Mouse (Mus musculus): ENCODE results near the gene Pctp. TPM values are rescaled to one million over a fixed set of nuclear protein-coding genes. Genes with fewer than 3 reads are reported as not detected.

The Pctp gene
- 0.97 and 1.4 TPM in 2 replicates for polyA plus RNA-seq (2015; fragmentation: Nextera tagmentation; extraction: Ambion mirVana)

DNA sequence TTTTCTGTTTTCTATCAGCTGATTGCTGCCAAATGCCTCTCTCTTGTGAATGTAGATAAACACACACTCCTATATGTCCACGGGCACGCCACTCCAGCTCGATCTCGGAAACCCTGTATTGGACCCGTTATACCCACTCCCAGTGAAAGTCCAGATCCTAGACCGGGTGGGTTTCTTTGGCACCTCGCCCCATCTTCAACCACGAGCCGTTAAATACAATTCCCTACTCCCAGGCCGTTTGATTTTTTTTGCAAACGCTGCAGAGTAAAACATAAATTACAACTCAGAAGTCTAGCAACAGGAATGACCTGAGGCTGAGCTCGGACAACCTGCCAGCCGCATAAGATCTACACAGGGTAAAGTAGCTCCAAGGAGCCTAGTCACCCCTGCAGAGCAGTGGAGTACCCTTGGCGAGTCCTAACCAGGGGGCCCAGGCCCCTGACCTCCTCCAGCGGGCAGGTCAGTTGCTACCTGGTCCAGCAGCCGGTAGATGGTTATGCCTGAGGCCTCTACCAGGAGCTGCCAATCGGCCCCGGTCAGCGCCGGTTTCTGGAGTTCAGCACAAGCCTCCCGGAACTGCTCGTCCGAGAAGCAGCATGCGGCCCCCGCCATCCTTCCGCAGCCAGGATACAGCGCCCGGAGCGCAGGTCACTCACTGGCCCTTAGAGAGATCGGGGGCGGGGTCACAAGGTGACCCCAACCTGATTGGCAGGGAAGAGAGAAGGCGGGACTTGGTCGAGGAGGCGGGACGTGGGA lies at the start of gene Pctp:
Pctp (minus strand) TSS at position 664 of the 756 bp plus-strand sequence.
- Histone ChIP-seq H3K27ac (replicated peaks) (no peak within 1 kb of the TSS), H3K9ac (replicated peaks) (peak within 1 kb of the TSS; percentile 43), H3K4me3 (peak within 1 kb of the TSS; percentile 43), H3K36me3 (no peaks in the 10 kb centered on the region), H3K4me2 (replicated peaks) (peak within 1 kb of the TSS; percentile 58), H3K27me3 (no peaks in the 10 kb centered on the region), H3K4me1 (peaks cover 7% of the 10 kb centered on the region), H3K9me3 (no peaks in the 10 kb centered on the region)
- WGBS, result 13% methylated on average over 35 of the region's 35 CpGs
- ATAC-seq (replicated peaks), result peak; percentile 78

- H3K9ac ChIP-seq (replicated peaks), result no peak overlapping the region
- whole genome bisulfite sequencing, result 87% methylated on average over 7 of the region's 7 CpGs
These were observed 47.3 kb upstream of the Pctp start for GRCm38 (mm10) chr11:90050016-90050415.

GRCm38 (mm10) chr11:90047271-90047670 lies 44.6 kb upstream of the Pctp start:
- Histone ChIP-seq H3K27ac (replicated peaks) (no peak overlapping the region), H3K4me3 (no peak overlapping the region), H3K27me3 (no peaks in the 10 kb centered on the region), H3K36me3 (no peaks in the 10 kb centered on the region), H3K4me1 (no peaks in the 10 kb centered on the region), H3K9me3 (no peaks in the 10 kb centered on the region), H3K4me2 (replicated peaks) (no peak overlapping the region), H3K9ac (replicated peaks) (no peak overlapping the region)
- no peak for ATAC-seq (replicated peaks)
- WGBS, result 90% methylated on average over 9 of the region's 9 CpGs

More at GRCm38 (mm10) chr11:90050016-90050415, 47.3 kb upstream of the Pctp start:
- Histone ChIP-seq H3K4me3 (no peak overlapping the region), H3K9me3 (no peaks in the 10 kb centered on the region), H3K4me1 (no peaks in the 10 kb centered on the region), H3K27ac (replicated peaks) (no peak overlapping the region), H3K4me2 (replicated peaks) (no peak overlapping the region), H3K36me3 (no peaks in the 10 kb centered on the region), H3K27me3 (no peaks in the 10 kb centered on the region)
- no peak for ATAC-seq (replicated peaks)

DNA sequence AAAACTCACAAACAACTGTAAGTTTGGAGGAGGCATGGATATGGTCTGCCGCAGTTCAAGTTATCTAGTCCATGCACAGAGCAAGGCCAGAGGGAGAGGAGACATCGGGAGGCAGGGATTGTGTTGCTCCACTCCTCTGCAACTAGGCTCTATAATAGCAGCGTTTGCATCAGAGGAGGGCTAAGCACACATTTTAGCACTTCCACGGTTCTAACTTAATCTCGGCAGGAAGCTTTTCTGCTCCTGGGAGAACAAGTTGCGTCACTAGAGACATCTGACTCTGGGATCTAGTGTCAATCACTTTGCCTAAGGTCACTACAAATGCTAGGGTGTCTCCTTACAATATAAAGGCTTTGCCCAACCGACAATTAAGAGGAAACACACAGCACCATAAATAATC lies 43.5 kb upstream of the Pctp start:
- H3K4me3 ChIP-seq, result no peak overlapping the region
- no peaks in the 10 kb centered on the region for H3K4me1 ChIP-seq
- no peak overlapping the region for H3K9ac ChIP-seq (replicated peaks)
- WGBS, result 51% methylated on average over 7 of the region's 7 CpGs
- H3K36me3 ChIP-seq, result no peaks in the 10 kb centered on the region
- no peak overlapping the region for H3K4me2 ChIP-seq (replicated peaks)
- H3K27me3 ChIP-seq, result no peaks in the 10 kb centered on the region
- H3K27ac ChIP-seq (replicated peaks), result no peak overlapping the region
- H3K9me3 ChIP-seq, result no peaks in the 10 kb centered on the region
- no peak for ATAC-seq (replicated peaks)

GRCm38 (mm10) chr11:90044459-90044858 lies 41.8 kb upstream of the Pctp start:
- Histone ChIP-seq H3K36me3 (no peaks in the 10 kb centered on the region), H3K4me2 (replicated peaks) (no peak overlapping the region), H3K27me3 (no peaks in the 10 kb centered on the region), H3K4me3 (no peak overlapping the region), H3K9ac (replicated peaks) (no peak overlapping the region), H3K9me3 (no peaks in the 10 kb centered on the region), H3K27ac (replicated peaks) (no peak overlapping the region), H3K4me1 (no peaks in the 10 kb centered on the region)
- ATAC-seq (replicated peaks), result no peak
- WGBS, result 92% methylated on average over 4 of the region's 4 CpGs

- Histone ChIP-seq H3K9me3 (no peaks in the 10 kb centered on the region), H3K4me1 (no peaks in the 10 kb centered on the region), H3K4me3 (no peak overlapping the region), H3K27me3 (no peaks in the 10 kb centered on the region), H3K36me3 (no peaks in the 10 kb centered on the region), H3K9ac (replicated peaks) (no peak overlapping the region), H3K27ac (replicated peaks) (no peak overlapping the region), H3K4me2 (replicated peaks) (no peak overlapping the region)
- 27% methylated on average over 5 of the region's 5 CpGs for WGBS
- ATAC-seq (replicated peaks), result no peak
These were observed 35.3 kb upstream of the Pctp start for GRCm38 (mm10) chr11:90038022-90038421.

GRCm38 (mm10) chr11:90036416-90036815 lies 33.7 kb upstream of the Pctp start:
- Histone ChIP-seq H3K9ac (replicated peaks) (no peak overlapping the region), H3K27me3 (no peaks in the 10 kb centered on the region), H3K4me1 (no peaks in the 10 kb centered on the region), H3K27ac (replicated peaks) (no peak overlapping the region), H3K9me3 (no peaks in the 10 kb centered on the region), H3K4me2 (replicated peaks) (no peak overlapping the region), H3K4me3 (no peak overlapping the region), H3K36me3 (no peaks in the 10 kb centered on the region)
- no peak for ATAC-seq (replicated peaks)
- WGBS, result 93% methylated on average over 4 of the region's 4 CpGs

DNA sequence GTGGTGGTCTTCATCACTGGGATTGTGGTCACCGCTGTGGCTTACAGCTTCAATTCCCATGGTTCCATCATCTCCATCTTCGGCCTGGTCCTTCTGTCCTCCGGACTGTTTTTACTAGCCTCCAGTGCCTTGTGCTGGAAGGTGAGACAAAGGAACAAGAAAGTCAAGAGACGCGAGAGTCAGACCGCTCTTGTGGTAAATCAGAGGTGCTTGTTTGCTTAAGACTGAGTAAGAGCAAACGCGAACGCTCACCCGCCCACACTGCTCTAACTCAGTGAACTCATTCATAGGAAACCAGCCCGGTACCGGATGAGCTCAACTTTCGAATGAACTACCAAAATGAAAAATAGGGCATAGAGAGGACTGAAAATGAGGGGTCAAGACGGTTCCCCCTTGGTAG lies 32.8 kb upstream of the Pctp start:
- H3K9me3 ChIP-seq, result no peaks in the 10 kb centered on the region
- ATAC-seq (replicated peaks), result no peak
- no peak overlapping the region for H3K4me2 ChIP-seq (replicated peaks)
- no peak overlapping the region for H3K27ac ChIP-seq (replicated peaks)
- H3K36me3 ChIP-seq, result no peaks in the 10 kb centered on the region
- H3K4me3 ChIP-seq, result no peak overlapping the region
- no peak overlapping the region for H3K9ac ChIP-seq (replicated peaks)
- H3K4me1 ChIP-seq, result peaks cover 6% of the 10 kb centered on the region; the same call in 1 of the 2 replicates
- no peaks in the 10 kb centered on the region for H3K27me3 ChIP-seq
- 94% methylated on average over 14 of the region's 14 CpGs for WGBS

GRCm38 (mm10) chr11:90034646-90035045 lies 32.0 kb upstream of the Pctp start:
- ATAC-seq (replicated peaks), result no peak
- H3K27ac ChIP-seq (replicated peaks), result no peak overlapping the region
- no peak overlapping the region for H3K4me2 ChIP-seq (replicated peaks)
- H3K9me3 ChIP-seq, result no peaks in the 10 kb centered on the region
- WGBS, result 81% methylated on average over 12 of the region's 12 CpGs
- no peak overlapping the region for H3K9ac ChIP-seq (replicated peaks)
- H3K27me3 ChIP-seq, result no peaks in the 10 kb centered on the region
- H3K4me3 ChIP-seq, result no peak overlapping the region
- peaks cover 9% of the 10 kb centered on the region for H3K4me1 ChIP-seq
- H3K36me3 ChIP-seq, result no peaks in the 10 kb centered on the region

DNA sequence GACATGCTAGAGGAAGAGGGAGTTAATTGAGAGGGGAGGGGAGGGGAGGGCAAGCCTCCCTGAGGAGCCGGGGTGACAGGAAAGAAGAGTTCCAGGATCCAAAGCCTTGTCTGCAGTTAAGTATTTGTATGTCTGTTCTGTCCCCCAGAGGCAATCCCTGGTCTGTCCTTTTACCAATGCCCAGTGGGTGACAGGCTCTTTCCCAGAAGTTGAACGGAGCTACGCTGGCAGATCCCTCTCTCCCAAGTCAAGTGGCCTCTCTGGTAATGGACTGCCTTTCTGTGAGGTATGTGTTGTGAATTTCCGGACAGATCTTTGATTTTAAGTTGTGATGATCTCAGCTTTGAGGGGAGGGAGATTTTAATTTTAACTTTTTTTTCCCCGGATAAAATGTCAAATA lies 30.7 kb upstream of the Pctp start:
- Histone ChIP-seq H3K36me3 (no peaks in the 10 kb centered on the region), H3K4me1 (peaks cover 14% of the 10 kb centered on the region), H3K9me3 (no peaks in the 10 kb centered on the region), H3K4me2 (replicated peaks) (no peak overlapping the region), H3K9ac (replicated peaks) (no peak overlapping the region), H3K27ac (replicated peaks) (no peak overlapping the region), H3K27me3 (no peaks in the 10 kb centered on the region), H3K4me3 (no peak overlapping the region)
- ATAC-seq (replicated peaks), result no peak
- 57% methylated on average over 5 of the region's 5 CpGs for WGBS

DNA sequence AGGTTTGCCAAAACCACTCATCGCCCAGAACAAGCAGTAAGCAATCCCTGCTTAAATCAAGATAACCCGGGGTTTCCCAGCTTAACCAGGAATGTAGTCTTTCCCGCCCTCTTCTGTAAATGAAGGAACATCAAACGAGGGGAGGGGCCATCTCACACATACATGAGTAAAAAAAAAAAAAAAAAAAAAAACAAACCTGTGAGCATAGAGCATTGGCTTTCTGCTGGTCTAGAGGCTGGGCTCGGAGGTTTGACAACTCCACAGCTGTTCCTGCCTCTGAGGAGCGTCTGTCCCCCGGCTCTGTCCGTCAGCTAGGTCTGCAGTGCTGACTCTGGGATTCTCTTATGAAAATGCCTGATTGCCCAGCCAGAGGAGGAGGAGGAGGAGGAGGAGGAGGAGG lies 30.1 kb upstream of the Pctp start:
- H3K27me3 ChIP-seq, result no peaks in the 10 kb centered on the region
- no peaks in the 10 kb centered on the region for H3K9me3 ChIP-seq
- H3K4me2 ChIP-seq (replicated peaks), result no peak overlapping the region
- no peak overlapping the region for H3K4me3 ChIP-seq
- ATAC-seq (replicated peaks), result no peak
- 30% methylated on average over 8 of the region's 8 CpGs for WGBS
- H3K36me3 ChIP-seq, result no peaks in the 10 kb centered on the region
- H3K27ac ChIP-seq (replicated peaks), result no peak overlapping the region
- no peak overlapping the region for H3K9ac ChIP-seq (replicated peaks)
- peaks cover 14% of the 10 kb centered on the region for H3K4me1 ChIP-seq

DNA sequence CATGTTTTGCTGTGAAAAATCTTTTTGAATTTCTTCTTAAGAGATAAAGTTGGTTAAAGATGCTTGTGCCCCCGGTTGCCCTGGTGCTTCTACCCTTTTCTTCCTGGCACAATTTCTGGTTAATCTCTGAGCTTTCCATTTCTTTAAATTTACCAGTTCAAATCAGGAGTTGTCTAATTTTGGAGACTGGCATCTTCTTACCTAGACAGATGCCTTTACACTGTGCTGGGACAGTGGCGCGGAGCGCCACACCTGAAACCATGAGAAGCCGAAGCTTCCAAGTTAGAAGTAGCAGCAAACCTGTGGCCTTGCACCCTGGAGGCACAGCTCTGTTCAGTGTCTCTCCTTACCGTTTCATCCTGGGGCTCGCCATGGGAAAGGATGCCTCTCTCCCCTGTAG lies 28.4 kb upstream of the Pctp start:
- Histone ChIP-seq H3K9ac (replicated peaks) (no peak overlapping the region), H3K4me1 (peaks cover 14% of the 10 kb centered on the region), H3K27ac (replicated peaks) (no peak overlapping the region), H3K36me3 (no peaks in the 10 kb centered on the region), H3K4me2 (replicated peaks) (peak overlapping the region; percentile 50), H3K27me3 (no peaks in the 10 kb centered on the region), H3K9me3 (no peaks in the 10 kb centered on the region), H3K4me3 (peak overlapping the region; percentile 35)
- ATAC-seq (replicated peaks), result no peak
- 43% methylated on average over 7 of the region's 7 CpGs for WGBS

DNA sequence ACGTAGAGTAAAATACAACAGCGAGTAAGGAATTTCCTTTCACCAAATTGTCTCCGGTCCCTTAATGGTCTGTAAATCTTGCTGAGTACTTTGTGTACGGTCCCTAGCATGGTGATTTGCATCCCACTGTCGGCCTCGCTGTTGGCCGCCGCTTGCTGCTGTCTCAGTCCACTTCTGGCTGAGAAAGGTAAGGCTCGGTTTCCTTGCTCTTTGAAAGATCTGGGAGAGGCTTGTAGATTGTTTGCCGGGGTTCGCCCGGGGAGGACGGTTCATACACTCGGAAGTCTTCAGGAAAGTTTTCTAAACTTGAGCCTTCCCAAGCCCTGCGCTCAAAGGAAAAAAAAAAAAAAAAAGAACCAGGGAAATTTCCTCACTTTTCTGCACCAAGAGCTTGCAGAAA lies 27.9 kb upstream of the Pctp start:
- 1% methylated on average over 15 of the region's 15 CpGs for WGBS
- H3K9ac ChIP-seq (replicated peaks), result no peak overlapping the region
- no peak for ATAC-seq (replicated peaks)

More for the DNA sequence above, 27.9 kb upstream of the Pctp start:
- Histone ChIP-seq H3K36me3 (no peaks in the 10 kb centered on the region), H3K4me3 (peak overlapping the region; percentile 35), H3K27me3 (no peaks in the 10 kb centered on the region), H3K4me1 (peaks cover 14% of the 10 kb centered on the region), H3K9me3 (no peaks in the 10 kb centered on the region), H3K4me2 (replicated peaks) (peak overlapping the region; percentile 50), H3K27ac (replicated peaks) (no peak overlapping the region)

Data from forebrain, embryonic 15.5 days (tissue).